Mouse (Mus musculus): Measurements from ENCODE around the gene Bace2. TPM values are rescaled to one million over a fixed set of nuclear protein-coding genes. Genes with fewer than 3 reads are reported as not detected.

Gene Bace2
- polyA plus RNA-seq, 1 experiment from 2014 or later = 1.4 TPM

DNA sequence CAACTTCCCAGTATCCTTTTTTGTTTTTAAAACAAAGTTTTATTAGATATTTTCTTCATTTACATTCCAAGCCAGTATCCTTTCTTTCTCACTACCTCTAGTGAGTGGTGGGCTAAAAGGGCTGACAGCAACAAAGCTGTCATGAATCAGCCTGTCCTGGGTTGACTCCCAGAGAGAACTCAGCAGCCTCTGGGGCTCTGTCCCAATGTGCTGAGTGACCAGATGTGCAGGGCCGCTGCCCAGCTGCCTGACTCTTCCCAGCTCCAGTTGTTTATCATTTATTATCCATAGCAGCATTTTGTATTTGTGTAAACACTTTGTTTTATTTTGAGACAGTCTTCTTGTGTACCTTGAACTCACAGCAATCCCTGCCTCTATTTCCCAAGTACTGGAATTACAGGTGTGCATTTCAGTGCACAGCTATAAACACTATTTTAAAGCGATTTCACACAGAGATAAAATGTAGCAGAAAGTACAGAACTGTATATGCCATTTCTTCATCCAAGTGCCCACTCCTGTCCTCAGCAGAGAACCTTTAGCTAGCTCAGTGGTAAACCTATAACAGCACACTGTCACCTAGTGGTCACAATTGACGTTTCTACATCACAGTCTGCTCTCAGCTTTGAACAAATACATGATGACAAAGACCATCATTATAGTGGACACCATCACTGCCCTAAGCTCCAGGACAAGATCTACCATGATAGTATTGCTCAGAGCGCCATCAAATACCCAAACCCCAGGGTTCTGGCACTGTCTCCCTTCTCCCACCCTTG, 109.8 kb downstream of the Bace2 start:
- Histone ChIP-seq H3K27me3 (ENCODE audit: control insufficient read depth, insufficient read depth, low read length) (no peaks in the 10 kb centered on the region), H3K27ac (replicated peaks; ENCODE audit: low read depth, low read length) (no peak overlapping the region), H3K9me3 (ENCODE audit: control insufficient read depth, low read length) (no peaks in the 10 kb centered on the region), H3K4me2 (ENCODE audit: low read depth, severe bottlenecking) (no peak overlapping the region), H3K4me1 (ENCODE audit: control insufficient read depth, insufficient read depth, low read length) (no peaks in the 10 kb centered on the region), H3K36me3 (ENCODE audit: control insufficient read depth, insufficient read depth, low read length) (no peaks in the 10 kb centered on the region), H3K4me3 (ENCODE audit: low read depth, low read length) (no peak overlapping the region), H3K9ac (ENCODE audit: low read length) (no peak overlapping the region)
- no peak for ATAC-seq (ENCODE audit: insufficient number of reproducible peaks, low FRiP score, low TSS enrichment, low read depth)
- 48% methylated on average over 4 of the region's 4 CpGs for WGBS
- no peak for DNase-seq (ENCODE audit: low spot score)

DNA sequence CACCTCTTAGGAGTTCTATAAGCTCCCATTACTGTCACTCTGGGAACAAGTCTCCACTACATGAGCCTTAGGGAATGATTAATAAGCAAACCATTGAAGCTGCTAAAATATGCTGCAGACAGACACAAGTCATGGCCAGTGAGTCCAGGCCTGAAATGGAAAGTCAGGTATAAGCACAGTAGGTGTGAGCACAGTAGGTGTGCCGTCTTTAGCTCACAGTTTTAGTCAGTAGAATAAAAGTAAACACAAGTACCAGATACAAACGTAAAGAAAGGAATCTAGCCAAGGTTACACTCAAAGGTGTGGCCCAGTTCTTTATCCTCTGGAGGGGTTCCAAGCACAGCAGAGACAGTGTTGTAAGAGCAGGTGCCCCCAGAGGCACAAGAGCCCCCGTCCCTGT, 110.9 kb downstream of the Bace2 start:
- H3K4me3 ChIP-seq (ENCODE audit: low read depth, low read length) = no peak overlapping the region
- H3K9me3 ChIP-seq (ENCODE audit: control insufficient read depth, low read length) = no peaks in the 10 kb centered on the region
- H3K36me3 ChIP-seq (ENCODE audit: control insufficient read depth, insufficient read depth, low read length) = no peaks in the 10 kb centered on the region
- no peak overlapping the region for H3K27ac ChIP-seq (replicated peaks; ENCODE audit: low read depth, low read length)
- H3K4me2 ChIP-seq (ENCODE audit: low read depth, severe bottlenecking) = no peak overlapping the region
- no peaks in the 10 kb centered on the region for H3K27me3 ChIP-seq (ENCODE audit: control insufficient read depth, insufficient read depth, low read length)
- DNase-seq (ENCODE audit: low spot score) (no peak), ATAC-seq (ENCODE audit: insufficient number of reproducible peaks, low FRiP score, low TSS enrichment, low read depth) (no peak)
- no peak overlapping the region for H3K9ac ChIP-seq (ENCODE audit: low read length)
- no peaks in the 10 kb centered on the region for H3K4me1 ChIP-seq (ENCODE audit: control insufficient read depth, insufficient read depth, low read length)
- 89% methylated on average over 3 of the region's 3 CpGs for WGBS

DNA sequence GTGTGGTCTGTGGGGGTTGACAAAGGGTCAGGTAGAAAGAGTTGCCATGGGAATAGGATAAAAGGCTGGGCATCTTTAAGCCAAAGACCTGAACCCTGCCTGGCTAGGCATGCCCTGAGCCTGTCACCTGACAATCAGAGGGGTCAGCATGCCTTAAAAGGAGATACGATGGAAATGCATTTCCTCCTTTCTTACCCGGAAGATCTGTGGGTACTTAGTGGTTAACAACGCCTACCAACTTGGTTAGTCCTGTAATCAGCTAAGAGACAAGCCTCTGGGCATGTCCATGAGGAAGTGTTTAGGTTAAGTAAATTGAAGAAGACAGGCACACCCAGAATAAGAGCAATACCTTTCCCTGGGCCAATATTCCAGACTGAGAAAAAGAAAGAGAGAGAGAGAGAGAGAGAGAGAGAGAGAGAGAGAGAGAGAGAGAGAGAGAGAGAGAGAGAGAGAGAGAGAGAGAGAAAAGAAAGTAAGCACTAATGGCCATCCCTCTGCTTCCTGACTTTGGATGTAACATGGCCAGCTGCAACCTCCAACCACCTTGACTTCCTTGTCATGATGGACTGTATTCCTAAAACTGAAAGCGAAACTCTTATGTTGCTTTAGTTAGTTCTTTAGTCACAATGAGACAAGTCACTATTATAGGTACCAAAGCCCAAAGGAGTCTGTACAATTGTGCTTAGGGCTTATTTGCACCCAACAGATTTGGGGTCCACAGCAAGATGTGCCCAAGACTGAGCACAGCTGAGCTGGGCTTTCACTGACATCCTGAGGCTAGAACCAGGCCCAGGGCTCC, 111.7 kb downstream of the Bace2 start:
- ATAC-seq (ENCODE audit: insufficient number of reproducible peaks, low FRiP score, low TSS enrichment, low read depth) (no peak), DNase-seq (ENCODE audit: low spot score) (no peak)
- no peak overlapping the region for H3K4me2 ChIP-seq (ENCODE audit: low read depth, severe bottlenecking)
- no peaks in the 10 kb centered on the region for H3K4me1 ChIP-seq (ENCODE audit: control insufficient read depth, insufficient read depth, low read length)
- H3K36me3 ChIP-seq (ENCODE audit: control insufficient read depth, insufficient read depth, low read length) = no peaks in the 10 kb centered on the region
- H3K9me3 ChIP-seq (ENCODE audit: control insufficient read depth, low read length) = no peaks in the 10 kb centered on the region
- H3K4me3 ChIP-seq (ENCODE audit: low read depth, low read length) = no peak overlapping the region
- 78% methylated on average over 4 of the region's 4 CpGs for WGBS
- H3K27me3 ChIP-seq (ENCODE audit: control insufficient read depth, insufficient read depth, low read length) = no peaks in the 10 kb centered on the region
- H3K27ac ChIP-seq (replicated peaks; ENCODE audit: low read depth, low read length) = no peak overlapping the region
- H3K9ac ChIP-seq (ENCODE audit: low read length) = no peak overlapping the region

DNA sequence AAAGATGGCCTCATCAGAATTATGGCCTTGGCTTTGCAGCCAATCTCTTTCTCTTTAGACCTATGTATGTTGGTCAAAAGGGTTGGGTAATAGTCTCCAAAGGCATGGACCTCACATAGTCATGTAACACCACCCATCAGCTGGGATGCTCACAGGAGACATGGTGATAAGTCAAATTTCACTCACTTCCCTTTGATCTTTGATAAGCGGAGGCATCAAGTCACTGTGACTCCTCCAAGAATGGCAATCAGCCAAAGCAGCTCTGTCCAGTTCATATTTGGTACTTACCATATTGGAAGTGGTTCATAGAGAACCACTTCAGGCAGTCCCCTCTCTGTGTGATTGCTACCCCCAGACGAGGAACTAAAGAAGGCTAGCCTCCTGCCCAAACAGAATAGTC, 118.1 kb downstream of the Bace2 start:
- no peak overlapping the region for H3K4me2 ChIP-seq (ENCODE audit: low read depth, severe bottlenecking)
- ATAC-seq (ENCODE audit: insufficient number of reproducible peaks, low FRiP score, low TSS enrichment, low read depth) = no peak
- no peaks in the 10 kb centered on the region for H3K9me3 ChIP-seq (ENCODE audit: control insufficient read depth, low read length)
- no peak overlapping the region for H3K4me3 ChIP-seq (ENCODE audit: low read depth, low read length)
- no peak for DNase-seq (ENCODE audit: low spot score)
- no peaks in the 10 kb centered on the region for H3K4me1 ChIP-seq (ENCODE audit: control insufficient read depth, insufficient read depth, low read length)
- no peaks in the 10 kb centered on the region for H3K27me3 ChIP-seq (ENCODE audit: control insufficient read depth, insufficient read depth, low read length)
- WGBS = 78% methylated on average over 2 of the region's 2 CpGs
- no peaks in the 10 kb centered on the region for H3K36me3 ChIP-seq (ENCODE audit: control insufficient read depth, insufficient read depth, low read length)
- no peak overlapping the region for H3K9ac ChIP-seq (ENCODE audit: low read length)
- H3K27ac ChIP-seq (replicated peaks; ENCODE audit: low read depth, low read length) = no peak overlapping the region

DNA sequence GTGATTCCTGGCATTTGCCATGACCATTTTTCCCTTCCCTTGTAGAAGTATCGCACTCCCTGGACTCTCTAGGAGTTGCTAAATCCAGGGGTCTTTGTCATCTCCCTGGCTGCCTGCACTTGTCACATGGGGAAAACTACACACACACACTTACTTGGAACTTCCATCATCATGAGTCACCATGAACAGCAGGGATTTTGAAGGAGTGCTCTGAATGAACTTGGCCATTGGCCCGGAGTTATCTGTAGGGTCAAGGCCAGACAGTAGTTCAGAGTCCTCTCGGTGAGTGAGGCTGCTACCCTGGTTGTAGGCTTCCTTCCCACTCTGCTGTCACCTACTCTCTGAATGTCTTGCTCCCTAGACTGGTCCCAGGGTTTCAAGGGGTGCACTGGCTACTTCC, 119.0 kb downstream of the Bace2 start:
- no peak overlapping the region for H3K4me3 ChIP-seq (ENCODE audit: low read depth, low read length)
- H3K9me3 ChIP-seq (ENCODE audit: control insufficient read depth, low read length) = no peaks in the 10 kb centered on the region
- no peaks in the 10 kb centered on the region for H3K27me3 ChIP-seq (ENCODE audit: control insufficient read depth, insufficient read depth, low read length)
- no peak overlapping the region for H3K27ac ChIP-seq (replicated peaks; ENCODE audit: low read depth, low read length)
- no peak overlapping the region for H3K4me2 ChIP-seq (ENCODE audit: low read depth, severe bottlenecking)
- 85% methylated on average over 3 of the region's 3 CpGs for WGBS
- DNase-seq (ENCODE audit: low spot score) (no peak), ATAC-seq (ENCODE audit: insufficient number of reproducible peaks, low FRiP score, low TSS enrichment, low read depth) (no peak)
- H3K36me3 ChIP-seq (ENCODE audit: control insufficient read depth, insufficient read depth, low read length) = no peaks in the 10 kb centered on the region
- H3K4me1 ChIP-seq (ENCODE audit: control insufficient read depth, insufficient read depth, low read length) = no peaks in the 10 kb centered on the region
- H3K9ac ChIP-seq (ENCODE audit: low read length) = no peak overlapping the region

DNA sequence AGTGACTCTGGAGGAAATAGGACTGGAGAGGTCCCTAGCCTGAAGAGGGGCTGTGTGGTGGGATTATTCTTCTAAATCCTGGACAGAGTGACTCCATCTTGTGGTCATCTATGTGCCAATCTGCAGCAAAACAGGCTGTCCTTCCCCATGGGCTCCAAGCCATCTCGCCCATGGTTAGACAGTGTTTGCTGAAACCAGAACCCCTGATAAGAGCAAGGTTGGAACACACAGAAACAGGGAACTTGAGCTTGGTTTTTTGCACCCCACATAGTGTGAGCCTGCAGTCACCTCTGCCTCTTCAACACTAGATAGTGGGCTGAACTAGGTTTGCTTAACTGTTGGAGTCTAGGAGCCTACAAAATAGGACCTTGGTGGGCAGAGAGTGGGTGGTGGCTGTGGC, 120.0 kb downstream of the Bace2 start:
- DNase-seq (ENCODE audit: low spot score) = no peak
- Histone ChIP-seq H3K36me3 (ENCODE audit: control insufficient read depth, insufficient read depth, low read length) (no peaks in the 10 kb centered on the region), H3K9ac (ENCODE audit: low read length) (no peak overlapping the region), H3K4me1 (ENCODE audit: control insufficient read depth, insufficient read depth, low read length) (no peaks in the 10 kb centered on the region), H3K27ac (replicated peaks; ENCODE audit: low read depth, low read length) (no peak overlapping the region), H3K27me3 (ENCODE audit: control insufficient read depth, insufficient read depth, low read length) (no peaks in the 10 kb centered on the region), H3K4me2 (ENCODE audit: low read depth, severe bottlenecking) (no peak overlapping the region), H3K9me3 (ENCODE audit: control insufficient read depth, low read length) (no peaks in the 10 kb centered on the region), H3K4me3 (ENCODE audit: low read depth, low read length) (no peak overlapping the region)
- ATAC-seq (ENCODE audit: insufficient number of reproducible peaks, low FRiP score, low TSS enrichment, low read depth) = no peak
- 92% methylated on average over 1 of the region's 1 CpGs for WGBS

DNA sequence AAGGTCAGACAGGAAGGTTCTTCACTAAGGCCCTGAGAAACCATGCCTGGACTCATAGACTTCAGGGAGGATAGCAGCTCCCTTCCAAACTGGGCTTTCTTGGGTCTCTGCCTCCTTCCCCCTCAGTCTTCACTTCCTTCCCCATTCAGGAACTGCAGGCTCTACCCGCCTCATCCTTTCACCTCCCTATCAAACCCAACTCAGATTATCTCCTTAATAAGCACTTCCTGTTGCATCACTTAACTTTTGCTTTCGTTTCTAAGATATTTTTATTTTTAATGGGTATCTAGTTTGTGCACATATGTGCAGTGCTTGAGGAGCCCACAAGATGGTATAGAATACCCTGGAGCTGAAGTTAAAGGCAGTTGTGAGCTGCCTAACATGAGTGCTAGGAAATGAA, 122.1 kb downstream of the Bace2 start:
- H3K27me3 ChIP-seq (ENCODE audit: control insufficient read depth, insufficient read depth, low read length) = no peaks in the 10 kb centered on the region
- H3K4me1 ChIP-seq (ENCODE audit: control insufficient read depth, insufficient read depth, low read length) = no peaks in the 10 kb centered on the region
- ATAC-seq (ENCODE audit: insufficient number of reproducible peaks, low FRiP score, low TSS enrichment, low read depth) (no peak), DNase-seq (ENCODE audit: low spot score) (no peak)
- no peaks in the 10 kb centered on the region for H3K9me3 ChIP-seq (ENCODE audit: control insufficient read depth, low read length)
- no peaks in the 10 kb centered on the region for H3K36me3 ChIP-seq (ENCODE audit: control insufficient read depth, insufficient read depth, low read length)
- H3K9ac ChIP-seq (ENCODE audit: low read length) = no peak overlapping the region
- H3K4me2 ChIP-seq (ENCODE audit: low read depth, severe bottlenecking) = no peak overlapping the region
- H3K27ac ChIP-seq (replicated peaks; ENCODE audit: low read depth, low read length) = no peak overlapping the region
- H3K4me3 ChIP-seq (ENCODE audit: low read depth, low read length) = no peak overlapping the region
- 87% methylated on average over 2 of the region's 2 CpGs for WGBS

DNA sequence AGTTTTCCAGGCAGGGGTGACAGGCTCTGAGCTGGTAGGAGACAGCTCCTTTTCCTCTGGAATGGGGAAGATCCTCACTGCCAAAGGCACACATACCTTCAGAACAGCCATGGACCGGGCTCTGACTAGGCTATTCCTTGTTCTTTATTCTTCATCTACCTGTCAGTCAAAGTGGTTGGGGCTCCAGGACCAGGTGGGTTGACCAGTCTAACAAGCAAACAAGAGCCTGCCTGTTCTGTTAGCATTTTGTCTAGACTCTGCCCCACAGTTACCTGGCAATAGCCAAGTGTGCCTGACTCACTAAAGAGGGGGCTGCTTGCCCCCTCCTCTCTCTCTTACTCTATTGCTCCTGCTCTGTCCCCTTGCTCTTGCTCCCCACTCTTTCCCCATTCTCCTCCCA, 135.8 kb downstream of the Bace2 start:
- DNase-seq (ENCODE audit: low spot score) (no peak), ATAC-seq (ENCODE audit: insufficient number of reproducible peaks, low FRiP score, low TSS enrichment, low read depth) (no peak)
- Histone ChIP-seq H3K4me3 (ENCODE audit: low read depth, low read length) (no peak overlapping the region), H3K9ac (ENCODE audit: low read length) (no peak overlapping the region), H3K27ac (replicated peaks; ENCODE audit: low read depth, low read length) (no peak overlapping the region), H3K4me2 (ENCODE audit: low read depth, severe bottlenecking) (no peak overlapping the region), H3K27me3 (ENCODE audit: control insufficient read depth, insufficient read depth, low read length) (no peaks in the 10 kb centered on the region), H3K4me1 (ENCODE audit: control insufficient read depth, insufficient read depth, low read length) (no peaks in the 10 kb centered on the region), H3K36me3 (ENCODE audit: control insufficient read depth, insufficient read depth, low read length) (no peaks in the 10 kb centered on the region), H3K9me3 (ENCODE audit: control insufficient read depth, low read length) (no peaks in the 10 kb centered on the region)
- WGBS = 88% methylated on average over 1 of the region's 1 CpGs

All from limb, embryonic 11.5 days (tissue).